Mouse (Mus musculus) ES-Bruce4 (cell line): Measurements from ENCODE around the gene Heatr5a.

Experiments used
- CTCF ChIP-seq: IDR thresholded peaks from one replicate; pipeline ENCODE4 v1.8.1; 2011; ENCODE audit warnings: low read depth, low read length
- POLR2A ChIP-seq: IDR thresholded peaks from one replicate; pipeline ENCODE4 v1.8.1; 2011; ENCODE audit warnings: low read length; ENCODE audit not compliant: insufficient read depth

GRCm38 (mm10) chr12:51952309-51952708 is 18.8 kb downstream of the Heatr5a start:
- TF ChIP-seq CTCF (no peak), POLR2A (no peak)
